Mouse (Mus musculus) MEL-GATA-1-ER (cell line): ENCODE measurements around the gene Myh8.

Source experiments
- DNase-seq: peaks from one replicate; pipeline ENCODE4 v3.0.0-alpha.2; 2012; ENCODE audit warnings: low read depth; ENCODE audit errors: extremely low read depth

Myh8 gene

DNA sequence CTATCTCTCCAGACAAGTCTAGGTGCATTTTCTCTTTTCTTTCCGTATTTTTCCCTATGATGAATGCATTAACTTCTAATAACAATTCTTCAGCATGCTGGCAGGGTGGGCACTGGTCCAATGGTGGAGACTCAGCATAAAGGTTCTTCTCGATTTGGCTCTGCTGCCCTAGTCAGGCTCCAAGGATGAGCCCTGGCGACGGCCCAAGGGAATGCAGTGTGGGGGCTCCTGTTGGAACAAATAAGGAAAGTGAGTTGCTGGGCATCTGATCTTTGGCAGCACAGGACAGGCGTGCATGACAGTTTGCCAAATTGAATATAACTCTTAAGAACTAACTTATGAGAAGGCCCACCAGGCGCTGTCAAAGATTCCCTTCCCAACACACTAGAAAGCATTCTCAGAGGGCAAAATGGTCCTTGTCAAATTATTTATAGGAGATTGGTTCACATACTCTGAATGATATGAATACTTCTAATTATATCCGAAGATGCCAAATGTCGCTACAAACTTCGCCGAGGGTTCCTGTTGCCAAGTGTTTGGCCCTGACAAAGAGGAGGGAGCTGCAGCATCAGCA, at the start of gene Myh8:
Gene Myh8 (plus strand): TSS at position 524 of the 574 bp plus-strand sequence.
- no peak for DNase-seq

DNA sequence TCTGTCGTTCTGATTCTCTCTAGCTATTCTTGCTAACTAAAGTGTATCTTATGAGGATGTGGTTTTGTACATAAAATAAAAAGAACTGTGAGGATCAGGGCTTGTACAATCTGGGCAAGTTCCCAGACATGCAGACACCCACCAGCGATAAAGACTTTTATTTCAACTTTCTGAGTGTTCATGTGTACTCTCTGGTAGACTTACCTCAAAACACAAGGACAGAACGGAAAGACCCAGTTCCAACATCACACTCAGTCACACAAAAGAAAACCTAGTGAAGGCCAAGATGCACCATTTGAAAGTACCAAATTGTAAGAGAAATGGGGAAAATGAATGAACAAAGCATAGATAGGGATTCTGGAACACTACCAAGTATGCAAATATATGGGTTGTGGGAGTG, 48.2 kb upstream of the Myh8 start:
- no peak for DNase-seq

DNA sequence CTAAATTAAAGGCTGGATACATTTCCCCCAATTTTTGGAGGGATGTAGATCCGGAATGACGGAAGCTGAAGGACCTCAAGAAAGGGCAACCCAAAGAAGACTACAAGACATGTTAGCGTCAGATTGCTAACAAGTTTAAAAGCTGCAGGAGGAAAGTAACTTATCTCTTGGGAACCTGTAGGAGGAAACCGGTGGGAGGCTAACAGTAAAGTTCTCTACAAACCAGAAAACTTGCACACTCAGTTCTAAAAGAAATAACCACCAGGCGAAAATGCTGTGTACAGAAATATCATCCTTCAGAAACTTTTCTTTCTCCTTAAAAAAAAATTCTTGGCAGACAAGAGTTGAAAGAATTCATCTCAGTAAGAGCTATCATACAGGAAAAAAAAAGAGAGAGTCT, 47.8 kb upstream of the Myh8 start:
- no peak for DNase-seq

- no peak for DNase-seq
Observed at GRCm38 (mm10) chr11:67229946-67230345, 47.0 kb upstream of the Myh8 start.

DNA sequence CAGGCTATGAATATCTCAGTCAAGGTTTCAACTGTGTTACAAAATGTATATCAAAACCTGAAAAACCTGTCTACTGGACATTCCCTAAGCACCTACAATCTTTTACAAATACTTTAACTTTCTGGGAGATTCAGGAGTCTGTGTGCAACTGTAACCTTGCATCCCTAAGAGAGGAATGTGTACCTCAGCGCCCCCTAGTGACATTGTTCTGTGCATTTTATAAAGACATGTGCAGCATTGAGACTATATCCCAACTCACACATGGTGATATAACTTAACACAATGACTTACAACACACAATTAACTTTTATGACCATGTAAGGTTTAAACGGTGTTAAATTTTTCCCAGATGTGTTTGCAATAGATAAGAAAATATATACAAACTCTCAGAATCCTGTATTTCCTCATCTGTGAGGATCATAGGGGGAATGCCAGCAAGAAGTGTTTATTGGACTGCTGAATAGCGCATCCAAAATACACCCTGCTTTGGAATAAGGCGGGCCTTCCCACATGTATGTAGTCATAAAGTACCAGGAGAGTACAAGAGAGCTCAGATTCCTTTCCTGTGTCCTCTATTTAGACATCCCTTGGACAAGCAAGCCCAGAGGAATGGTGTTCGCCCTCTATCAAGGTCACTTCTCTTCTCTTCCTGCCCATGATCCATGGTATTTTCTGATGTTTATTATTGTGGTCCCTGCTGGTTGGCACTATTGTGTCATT, 41.1 kb upstream of the Myh8 start:
- DNase-seq = no peak

- no peak for DNase-seq
Observed at GRCm38 (mm10) chr11:67236799-67237198, 40.1 kb upstream of the Myh8 start.

- DNase-seq = no peak
Observed at GRCm38 (mm10) chr11:67237481-67238079, 39.3 kb upstream of the Myh8 start, which contains the start of gene Myh4. Myh4 (plus strand) TSS chr11:67238029.

DNA sequence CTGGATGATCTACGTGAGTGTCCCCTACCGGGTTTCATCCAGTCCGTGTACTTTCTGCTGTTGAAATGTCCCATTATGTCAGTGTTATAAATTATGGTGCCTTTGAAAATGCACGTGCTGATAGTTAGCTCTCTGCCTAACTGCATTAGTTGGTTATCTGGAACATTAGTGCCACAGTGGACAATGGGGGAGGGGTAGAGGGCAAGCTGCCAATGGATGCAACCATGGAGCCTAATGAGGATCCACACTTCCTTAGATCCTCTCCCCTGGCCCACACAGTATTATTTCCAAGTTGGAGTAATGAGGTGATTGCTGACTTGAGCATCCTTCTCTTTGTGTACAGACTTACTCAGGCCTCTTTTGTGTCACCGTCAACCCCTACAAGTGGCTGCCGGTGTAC, 35.9 kb upstream of the Myh8 start:
- no peak for DNase-seq

GRCm38 (mm10) chr11:67253691-67254090, 23.2 kb upstream of the Myh8 start:
- no peak for DNase-seq

- no peak for DNase-seq
Observed at GRCm38 (mm10) chr11:67257048-67257447, 19.9 kb upstream of the Myh8 start.

DNA sequence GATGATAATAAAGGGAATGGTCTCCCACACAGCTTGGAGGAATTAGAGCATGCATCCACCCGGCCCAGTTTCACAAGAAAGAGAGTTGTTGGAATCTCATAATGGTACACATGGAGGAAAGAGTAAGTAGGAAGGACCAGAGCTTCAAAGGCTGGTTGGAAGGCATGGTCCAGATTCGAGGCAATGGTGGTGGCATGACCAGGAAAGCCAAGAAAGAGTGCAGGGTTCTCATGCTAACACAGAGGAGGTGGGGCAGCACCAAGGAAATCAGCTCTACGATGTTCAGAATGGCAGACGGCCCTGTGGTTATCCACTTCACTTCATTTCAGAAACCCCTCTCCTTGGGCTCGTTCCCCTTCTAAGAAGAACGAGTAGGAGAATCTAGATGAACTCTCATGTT, 16.0 kb upstream of the Myh8 start:
- no peak for DNase-seq

DNA sequence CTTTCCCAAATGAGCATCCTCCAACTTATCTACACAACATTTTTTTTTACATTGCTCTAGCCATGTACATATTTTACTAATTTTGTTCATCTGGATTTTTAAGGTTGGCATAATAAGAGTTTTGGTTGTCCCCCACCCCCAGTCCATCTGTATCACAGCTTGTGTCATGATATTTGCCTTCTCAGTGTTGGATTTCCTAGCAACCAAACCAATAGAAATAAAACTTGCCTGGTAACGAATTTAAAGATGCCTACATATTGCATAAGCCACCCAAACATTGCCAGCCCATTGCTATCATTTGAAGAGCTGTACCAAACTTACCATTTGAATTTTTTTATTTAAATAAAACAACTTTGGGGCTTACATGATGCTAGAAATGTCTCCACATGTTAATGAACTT, 16.5 kb downstream of the Myh8 start:
- DNase-seq = no peak

- DNase-seq = no peak
Observed at GRCm38 (mm10) chr11:67313733-67314452, 37.0 kb downstream of the Myh8 start.

DNA sequence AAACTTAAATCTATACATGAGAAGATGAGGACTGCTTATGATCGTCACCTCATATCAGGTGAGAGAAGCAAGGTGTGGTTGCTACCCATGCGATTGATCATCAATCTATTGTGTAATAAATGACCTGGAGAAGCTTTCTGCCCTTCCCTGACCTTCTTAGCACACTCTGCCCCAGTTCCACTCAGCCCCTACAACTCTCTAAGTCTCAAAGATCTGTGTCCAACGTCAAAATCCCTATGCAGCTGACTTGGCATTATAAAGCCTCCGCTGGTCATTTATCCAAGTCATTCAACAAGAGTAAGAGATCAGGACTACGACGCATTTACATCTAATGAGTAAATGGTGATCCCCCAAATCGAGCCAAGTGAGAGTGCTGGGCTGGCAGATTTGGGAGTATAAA, 44.4 kb downstream of the Myh8 start, which contains the start of gene Myh13:
Gene Myh13 (plus strand): TSS at position 301 of the 400 bp plus-strand sequence.
- no peak for DNase-seq

- DNase-seq = no peak
Observed at GRCm38 (mm10) chr11:67326536-67326935, 49.6 kb downstream of the Myh8 start.

DNA sequence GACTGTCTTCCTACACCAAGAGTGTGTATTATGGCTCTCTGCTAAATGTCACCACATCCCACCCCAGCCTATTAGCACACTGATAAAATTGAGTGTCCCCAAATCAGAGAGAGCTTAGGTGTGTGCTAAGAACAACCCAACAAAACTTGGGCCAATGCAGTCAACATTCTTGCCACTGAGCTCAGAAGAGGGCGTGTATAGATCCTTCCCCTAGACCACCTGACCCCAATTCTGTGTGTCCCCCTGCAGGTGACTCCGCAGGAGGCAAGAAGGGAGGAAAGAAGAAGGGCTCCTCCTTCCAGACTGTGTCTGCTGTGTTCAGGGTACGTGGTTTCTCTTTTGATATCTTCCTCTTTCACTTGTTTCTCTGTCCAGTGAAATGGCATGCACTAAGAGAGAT, 67.6 kb downstream of the Myh8 start:
- DNase-seq = no peak

DNA sequence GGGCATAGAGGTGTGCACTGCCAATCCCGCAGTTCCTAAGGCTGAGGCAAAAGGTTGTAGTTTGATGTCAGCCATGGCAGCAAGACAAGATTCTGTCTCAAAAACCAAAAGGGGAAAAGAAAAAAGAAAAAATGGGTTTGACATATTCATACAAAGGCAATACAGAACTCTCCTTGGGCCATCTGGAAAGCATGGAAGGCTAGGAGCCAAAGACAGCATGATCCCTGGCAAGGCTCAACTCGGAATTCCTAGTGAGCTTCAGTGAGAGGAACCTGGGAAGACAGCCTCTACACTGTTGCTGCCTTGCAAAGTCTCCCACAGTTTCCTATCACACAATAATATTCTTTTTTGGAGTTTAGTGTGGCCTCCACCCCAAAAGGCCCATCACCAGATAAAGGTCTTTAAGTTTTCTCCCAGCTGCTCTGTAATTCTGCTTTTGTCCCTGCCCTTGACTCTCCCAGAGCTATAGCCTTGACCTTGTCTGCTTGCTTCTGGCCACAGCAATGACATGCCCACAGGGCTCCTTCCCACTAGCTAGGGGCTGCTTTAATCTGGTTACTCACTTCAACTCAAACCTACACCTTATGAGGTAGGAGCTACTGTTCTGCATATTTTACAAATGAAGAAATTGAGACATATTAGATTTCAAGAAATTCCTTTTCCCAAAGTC, 68.4 kb downstream of the Myh8 start:
- DNase-seq = no peak

DNA sequence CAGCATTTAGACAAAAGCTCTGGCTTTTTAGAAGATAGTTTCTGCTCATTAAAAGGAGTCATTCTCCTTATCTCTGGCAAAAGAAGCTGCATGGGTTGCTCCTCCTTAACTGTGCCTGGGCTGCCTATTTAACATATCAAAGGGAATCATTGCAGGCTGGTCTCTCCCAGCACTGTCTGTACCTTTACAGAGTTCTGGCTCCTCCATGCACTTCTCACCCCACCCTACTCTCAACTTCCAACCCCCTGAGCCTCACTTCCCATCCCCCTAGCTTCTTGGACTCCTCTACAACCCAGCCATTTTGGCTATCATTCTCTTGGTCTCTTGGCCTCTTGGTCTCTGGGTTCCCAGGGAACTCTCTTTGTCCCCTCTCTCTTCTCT, 68.9 kb downstream of the Myh8 start:
- DNase-seq = no peak

- DNase-seq = peak; percentile 5
Observed at GRCm38 (mm10) chr11:67350153-67350768, 73.3 kb downstream of the Myh8 start.

- no peak for DNase-seq
Observed at GRCm38 (mm10) chr11:67353011-67353410, 76.1 kb downstream of the Myh8 start.

DNA sequence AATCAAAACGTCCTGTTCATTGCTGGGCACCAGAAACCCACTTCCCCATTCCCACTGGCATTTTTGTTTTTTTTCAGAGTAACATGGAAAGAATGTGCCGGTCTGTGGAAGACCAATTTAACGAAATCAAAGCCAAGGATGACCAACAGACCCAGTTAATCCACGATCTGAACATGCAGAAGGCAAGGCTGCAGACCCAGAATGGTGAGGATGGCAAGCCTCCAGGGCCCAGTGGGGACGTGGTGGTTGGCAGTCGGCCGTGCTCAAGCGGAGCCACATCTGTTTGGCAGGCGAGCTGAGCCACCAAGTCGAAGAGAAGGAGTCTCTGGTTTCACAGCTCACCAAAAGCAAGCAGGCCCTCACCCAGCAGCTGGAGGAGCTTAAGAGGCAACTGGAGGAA, 81.1 kb downstream of the Myh8 start:
- DNase-seq = no peak
